Mouse (Mus musculus): Measurements from ENCODE around the gene Pcgf2.
"Not testable (repeated sequence)": the region's sequence is repeated elsewhere in the genome, so short reads cannot be mapped to it uniquely, and the experiment has no call there.

Pcgf2 gene

GRCm38 (mm10) chr11:97648541-97648940 lies 51.8 kb downstream of the Pcgf2 start:
- DNase-seq = not testable (repeated sequence)

- DNase-seq = peak in 1 of 2 experiments; percentile 53
Measured at GRCm38 (mm10) chr11:97644834-97645233, 55.5 kb downstream of the Pcgf2 start.

GRCm38 (mm10) chr11:97643380-97644055 lies 56.8 kb downstream of the Pcgf2 start:
- no peak for DNase-seq

GRCm38 (mm10) chr11:97642746-97643145 lies 57.6 kb downstream of the Pcgf2 start:
- DNase-seq = no peak

GRCm38 (mm10) chr11:97641668-97642067 lies 58.6 kb downstream of the Pcgf2 start:
- DNase-seq = no peak
